Mouse (Mus musculus) erythroblast, embryonic 14.5 days (primary cell): ENCODE measurements around the gene Ttc7. TPM values are rescaled to one million over a fixed set of nuclear protein-coding genes. Genes with fewer than 3 reads are reported as not detected.

ENCODE experiments used
- H3K27me3 ChIP-seq: 2 replicates; pipeline ENCODE4 v1.6.1; 2012; ENCODE audit warnings: inconsistent platforms; ENCODE audit not compliant: control insufficient read depth
- H3K36me3 ChIP-seq: 2 replicates; pipeline ENCODE4 v1.6.1; 2012; ENCODE audit warnings: mild to moderate bottlenecking, inconsistent platforms; ENCODE audit not compliant: control insufficient read depth
- H3K4me1 ChIP-seq: 2 replicates; pipeline ENCODE4 v1.6.1; 2012; ENCODE audit warnings: inconsistent platforms; ENCODE audit not compliant: control insufficient read depth
- H3K4me3 ChIP-seq: replicated peaks from 2 replicates; pipeline ENCODE3; 2012; ENCODE audit warnings: moderate library complexity, mild to moderate bottlenecking, inconsistent platforms
- H3K9me3 ChIP-seq: 2 replicates; pipeline ENCODE4 v1.6.1; 2012; ENCODE audit warnings: low read length, inconsistent platforms, mixed read lengths; ENCODE audit not compliant: control insufficient read depth
- GATA1 ChIP-seq: IDR thresholded peaks from 2 replicates; pipeline ENCODE4 v1.6.1; 2012; ENCODE audit warnings: low read length, inconsistent platforms, mixed read lengths
- TAL1 ChIP-seq: IDR thresholded peaks from 3 replicates; pipeline ENCODE4 v1.6.1; 2012; ENCODE audit warnings: low read length, inconsistent platforms, mixed read lengths
- polyA plus RNA-seq: library from polyadenylated mRNA; stranded (reverse); fragments of >175 nt; gene quantifications from 2 replicates; pipeline ENCODE4 v1.2.3, GENCODE M21; 2012

Ttc7 gene
- polyA plus RNA-seq, 1 experiment, result 2.6 TPM

GRCm38 (mm10) chr17:87402444-87402843 lies 119.8 kb downstream of the Ttc7 start:
- Histone ChIP-seq H3K4me1 (peaks cover 3% of the 10 kb centered on the region), H3K27me3 (no peaks in the 10 kb centered on the region), H3K4me3 (no peak overlapping the region), H3K9me3 (no peaks in the 10 kb centered on the region), H3K36me3 (no peaks in the 10 kb centered on the region)
- TF ChIP-seq GATA1 (no peak), TAL1 (no peak)

GRCm38 (mm10) chr17:87403462-87403861 lies 120.8 kb downstream of the Ttc7 start:
- H3K4me3 ChIP-seq, result no peak overlapping the region
- TF ChIP-seq GATA1 (no peak), TAL1 (no peak)
- H3K9me3 ChIP-seq, result no peaks in the 10 kb centered on the region
- peaks cover 3% of the 10 kb centered on the region for H3K4me1 ChIP-seq
- no peaks in the 10 kb centered on the region for H3K36me3 ChIP-seq
- H3K27me3 ChIP-seq, result no peaks in the 10 kb centered on the region

- Histone ChIP-seq H3K4me1 (peaks cover 3% of the 10 kb centered on the region), H3K4me3 (no peak overlapping the region), H3K36me3 (no peaks in the 10 kb centered on the region), H3K9me3 (no peaks in the 10 kb centered on the region), H3K27me3 (no peaks in the 10 kb centered on the region)
- no peak for TF ChIP-seq TAL1
- no peak for TF ChIP-seq GATA1
Observed at GRCm38 (mm10) chr17:87405576-87405975, 122.9 kb downstream of the Ttc7 start.

GRCm38 (mm10) chr17:87406646-87407045 lies 124.0 kb downstream of the Ttc7 start:
- peaks cover 3% of the 10 kb centered on the region for H3K4me1 ChIP-seq
- no peak overlapping the region for H3K4me3 ChIP-seq
- no peak for TF ChIP-seq TAL1
- no peak for TF ChIP-seq GATA1
- H3K27me3 ChIP-seq, result no peaks in the 10 kb centered on the region
- H3K9me3 ChIP-seq, result no peaks in the 10 kb centered on the region
- no peaks in the 10 kb centered on the region for H3K36me3 ChIP-seq

GRCm38 (mm10) chr17:87418082-87418481 lies 135.4 kb downstream of the Ttc7 start:
- no peaks in the 10 kb centered on the region for H3K27me3 ChIP-seq
- no peaks in the 10 kb centered on the region for H3K36me3 ChIP-seq
- H3K4me3 ChIP-seq, result no peak overlapping the region
- H3K9me3 ChIP-seq, result no peaks in the 10 kb centered on the region
- H3K4me1 ChIP-seq, result no peaks in the 10 kb centered on the region
- no peak for TF ChIP-seq GATA1
- TF ChIP-seq TAL1, result no peak

GRCm38 (mm10) chr17:87427511-87427910 lies 144.8 kb downstream of the Ttc7 start, which contains the start of gene Stpg4:
Gene Stpg4 (minus strand): TSS chr17:87427741.
- Histone ChIP-seq H3K9me3 (no peaks in the 10 kb centered on the region), H3K36me3 (peaks cover 35% of the 10 kb centered on the region), H3K4me3 (no peak within 1 kb of the TSS), H3K27me3 (no peaks in the 10 kb centered on the region), H3K4me1 (peaks cover under 1% of the 10 kb centered on the region)
- TF ChIP-seq GATA1 (no peak), TAL1 (no peak)

- Histone ChIP-seq H3K9me3 (no peaks in the 10 kb centered on the region), H3K4me3 (no peak overlapping the region), H3K36me3 (peaks cover 54% of the 10 kb centered on the region), H3K4me1 (peaks cover 4% of the 10 kb centered on the region), H3K27me3 (no peaks in the 10 kb centered on the region)
- TF ChIP-seq GATA1 (no peak), TAL1 (no peak)
Observed at GRCm38 (mm10) chr17:87429431-87429830, 146.7 kb downstream of the Ttc7 start.

Other genes starting within 250 kb of the Ttc7 start
- 0.04 and 0.07 TPM in 2 replicates for gene Socs5, start 175.2 kb upstream of the Ttc7 start, polyA plus RNA-seq
- gene Mcfd2, start 17.0 kb upstream of the Ttc7 start, polyA plus RNA-seq, result 0.09 and 0.13 TPM in 2 replicates
- gene Stpg4, start 144.9 kb downstream of the Ttc7 start, polyA plus RNA-seq, result not detected in 2 replicates
- 2.3 and 3.2 TPM in 2 replicates for gene Calm2, start 164.0 kb downstream of the Ttc7 start, polyA plus RNA-seq